Mouse (Mus musculus): Measurements from ENCODE around the gene Ocln. TPM values are rescaled to one million over a fixed set of nuclear protein-coding genes. Genes with fewer than 3 reads are reported as not detected.

Ocln gene
- total and polyA plus RNA-seq, 3 experiments, result 0.50 to 2.2 (median 0.70) TPM

DNA sequence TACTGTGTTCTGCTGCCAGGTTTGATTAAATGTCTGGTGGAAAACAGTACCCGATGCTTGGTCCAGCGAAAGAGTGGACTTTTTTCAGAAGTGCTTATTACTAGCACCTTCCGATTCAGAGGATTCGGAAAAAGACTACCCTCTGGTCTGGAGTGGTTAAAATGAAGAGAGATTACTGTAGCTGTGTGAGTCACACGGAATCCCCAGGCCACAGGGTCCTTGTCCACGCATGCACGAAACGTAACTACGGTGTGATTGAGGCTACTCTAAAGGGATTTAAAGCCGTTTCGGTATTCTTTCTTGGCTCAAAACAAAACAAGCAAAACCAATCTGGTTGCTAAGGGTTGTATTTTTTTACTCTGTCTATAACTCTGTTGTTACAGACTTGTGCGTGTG, 522 bp upstream of the Ocln start:
- dilution Hi-C loops (cut with MboI; ENCODE audit: extremely low pct_ligation_motif_present, extremely low pct_unique_long_range_greater_than_20kb, low sequenced_read_pairs), result no loop called here
- peak overlapping the region; percentile 0; the same call in 1 of the 2 replicates for H3K9ac ChIP-seq (ENCODE audit: insufficient read depth, low read depth)

DNA sequence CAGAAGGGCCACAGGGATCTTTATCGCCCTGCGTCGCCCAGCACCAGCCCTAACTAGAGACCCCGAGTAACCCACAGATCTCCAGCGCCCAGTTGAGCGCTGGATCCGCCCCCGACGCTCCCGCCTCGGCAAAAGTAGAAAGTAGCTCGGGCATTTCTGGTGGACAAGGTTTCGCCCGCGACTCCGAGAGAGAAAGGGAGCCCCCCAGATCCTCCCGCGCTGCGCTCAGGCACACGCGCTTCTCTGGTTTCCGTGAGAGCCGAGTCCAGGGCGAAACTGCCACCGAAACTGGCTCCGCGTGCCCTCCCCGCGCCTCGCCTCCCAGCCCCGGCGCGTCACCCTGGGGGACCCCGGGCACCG, 529 bp downstream of the Ocln start:
- in situ Hi-C loops (cut with MboI; ENCODE audit: low pct_ligation_motif_present, low pct_unique_long_range_greater_than_20kb, low sequenced_read_pairs) (no loop called here), dilution Hi-C loops (cut with MboI; ENCODE audit: extremely low pct_ligation_motif_present, extremely low pct_unique_long_range_greater_than_20kb, low sequenced_read_pairs) (no loop called here)
- no peak for DNase-seq (ENCODE audit: extremely low read depth)
- no peaks in the 10 kb centered on the region; the same call in 1 of the 2 replicates for H3K79me2 ChIP-seq (replicated peaks; ENCODE audit: control insufficient read depth, extremely low read depth, insufficient read depth, poor library complexity, severe bottlenecking)
- H3K4me2 ChIP-seq (ENCODE audit: insufficient read depth, low read depth, poor library complexity, severe bottlenecking), result peak overlapping the region; percentile 11
- H3K9ac ChIP-seq (ENCODE audit: insufficient read depth, low read depth), result no peak overlapping the region
- H3K27ac ChIP-seq (ENCODE audit: insufficient read depth, low read depth), result no peak overlapping the region
- H3K9me3 ChIP-seq (replicated peaks; ENCODE audit: low read length), result peaks cover 4% of the 10 kb centered on the region
- no peak for TF ChIP-seq RCOR1 (conservative IDR thresholded peaks at IDR 0.05; ENCODE audit: low read depth, low read length)
- no peak for TF ChIP-seq TBP (conservative IDR thresholded peaks at IDR 0.05; ENCODE audit: low read depth, low read length)
- TF ChIP-seq MAFK (IDR thresholded peaks at IDR 0.05; ENCODE audit: insufficient replicate concordance, low read length), result no peak
- no peak for TF ChIP-seq CHD2 (IDR thresholded peaks at IDR 0.05; ENCODE audit: low read length)
- TF ChIP-seq USF2 (conservative IDR thresholded peaks at IDR 0.05; ENCODE audit: low read depth, low read length), result no peak
- no peak for TF ChIP-seq ZC3H11A (IDR thresholded peaks at IDR 0.05; ENCODE audit: low read depth, low read length)
- no peak for TF ChIP-seq BHLHE40 (IDR thresholded peaks at IDR 0.05; ENCODE audit: low read depth, low read length)
- no peak for TF ChIP-seq SMC3 (IDR thresholded peaks at IDR 0.05; ENCODE audit: low read depth, low read length)
- no peak for TF ChIP-seq ELF1 (IDR thresholded peaks at IDR 0.05; ENCODE audit: low read depth, low read length)
- no peak for TF ChIP-seq RAD21 (IDR thresholded peaks at IDR 0.05; ENCODE audit: low read depth, low read length)
- peak overlapping the region; percentile 35 to 69 (median 48) for H3K4me3 ChIP-seq (replicated peaks in 1 of 3; ENCODE audit: low read depth in 2 of 3, low read length in 2 of 3, poor library complexity in 1 of 3)
- H3K27me3 ChIP-seq (replicated peaks), result peaks cover 67% of the 10 kb centered on the region
- H3K36me3 ChIP-seq (replicated peaks in 1 of 2; ENCODE audit: control insufficient read depth in 1 of 2, insufficient read depth in 1 of 2, low read length in 1 of 2), result no peaks in the 10 kb centered on the region
- peaks cover 0 to 10% of the 10 kb centered on the region in 2 experiments; a peak in 2 of 4 replicates for H3K4me1 ChIP-seq (ENCODE audit: control insufficient read depth in 1 of 2, insufficient read depth in 2 of 2)

More for the DNA sequence above, 522 bp upstream of the Ocln start:
- Histone ChIP-seq H3K9me3 (replicated peaks; ENCODE audit: low read length) (peaks cover 4% of the 10 kb centered on the region), H3K4me3 (replicated peaks in 1 of 3; ENCODE audit: low read depth in 2 of 3, low read length in 2 of 3, poor library complexity in 1 of 3) (peak overlapping the region in 2 of 3 experiments; percentile 35 to 69), H3K36me3 (replicated peaks in 1 of 2; ENCODE audit: control insufficient read depth in 1 of 2, insufficient read depth in 1 of 2, low read length in 1 of 2) (no peaks in the 10 kb centered on the region), H3K4me2 (ENCODE audit: insufficient read depth, low read depth, poor library complexity, severe bottlenecking) (peak overlapping the region; percentile 11), H3K79me2 (replicated peaks; ENCODE audit: control insufficient read depth, extremely low read depth, insufficient read depth, poor library complexity, severe bottlenecking) (no peaks in the 10 kb centered on the region; the same call in 1 of the 2 replicates), H3K27ac (ENCODE audit: insufficient read depth, low read depth) (no peak overlapping the region), H3K4me1 (ENCODE audit: control insufficient read depth in 1 of 2, insufficient read depth in 2 of 2) (peaks cover 0 to 10% of the 10 kb centered on the region in 2 experiments; a peak in 2 of 4 replicates), H3K27me3 (replicated peaks) (peaks cover 57% of the 10 kb centered on the region)
- peak; percentile 6 for DNase-seq (ENCODE audit: extremely low read depth)
- in situ Hi-C loops (cut with MboI; ENCODE audit: low pct_ligation_motif_present, low pct_unique_long_range_greater_than_20kb, low sequenced_read_pairs), result no loop called here
- 0 out of 2 replicates have a peak, but pooled peaks have one; percentile 38 for TF ChIP-seq MXI1 (IDR thresholded peaks at IDR 0.05; ENCODE audit: low read depth, low read length)
- no peak for TF ChIP-seq JUN (IDR thresholded peaks at IDR 0.05; ENCODE audit: insufficient read depth, low read depth, low read length)
- TF ChIP-seq GABPA (IDR thresholded peaks at IDR 0.05; ENCODE audit: insufficient replicate concordance, low read depth, low read length), result no peak
- TF ChIP-seq TBP (conservative IDR thresholded peaks at IDR 0.05; ENCODE audit: low read depth, low read length), result no peak
- TF ChIP-seq ZNF384 (IDR thresholded peaks at IDR 0.05; ENCODE audit: low read depth, low read length), result no peak
- TF ChIP-seq ZKSCAN1 (IDR thresholded peaks at IDR 0.05; ENCODE audit: borderline replicate concordance, low read depth, low read length), result no peak
- peak; percentile 28; the same call in 1 of the 2 replicates for TF ChIP-seq NRF1 (IDR thresholded peaks at IDR 0.05; ENCODE audit: low read depth, low read length)
- no peak for TF ChIP-seq EP300 (IDR thresholded peaks at IDR 0.05; ENCODE audit: low read length)
- peak; percentile 39 for TF ChIP-seq BHLHE40 (IDR thresholded peaks at IDR 0.05; ENCODE audit: low read depth, low read length)
- peak; percentile 57; the same call in 1 of the 2 replicates for TF ChIP-seq IRF4 (IDR thresholded peaks at IDR 0.05; ENCODE audit: low read depth, low read length)
- no peak for TF ChIP-seq CTCF (conservative IDR thresholded peaks at IDR 0.05 in 1 of 2, IDR thresholded peaks at IDR 0.05 in 1 of 2; ENCODE audit: low read depth in 2 of 2, low read length in 2 of 2)
